Mouse (Mus musculus): ENCODE data around the gene Zc3h7b.

DNA sequence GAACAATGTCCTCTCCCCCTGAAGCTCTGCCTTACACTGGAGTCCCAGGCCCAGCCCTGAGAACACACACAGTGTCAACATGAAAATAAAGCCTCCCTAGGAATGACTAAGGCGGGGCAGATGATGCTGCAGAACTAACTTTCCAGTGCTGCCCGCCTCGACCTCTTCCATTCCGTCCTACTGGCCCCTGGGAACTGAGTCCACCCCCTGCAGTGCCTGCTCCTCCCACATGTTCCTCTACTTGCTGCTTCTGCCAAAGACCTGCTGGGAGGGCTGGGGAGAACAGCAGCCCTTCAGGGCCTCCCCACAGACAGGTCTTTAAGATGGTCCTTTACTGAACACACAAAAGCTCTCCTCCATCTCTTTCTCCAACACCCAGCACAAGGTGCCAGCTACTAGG lies 34.1 kb upstream of the Zc3h7b start:
- TF ChIP-seq CTCF (IDR thresholded peaks at IDR 0.05; ENCODE audit: low read depth) (no peak), EP300 (IDR thresholded peaks at IDR 0.05; ENCODE audit: low read depth) (no peak)
